Mouse (Mus musculus): Measurements from ENCODE around the gene Tmtc2. TPM values are rescaled to one million over a fixed set of nuclear protein-coding genes. Genes with fewer than 3 reads are reported as not detected.
"Not testable (repeated sequence)": the region's sequence is repeated elsewhere in the genome, so short reads cannot be mapped to it uniquely, and the experiment has no call there.

Tmtc2 gene
- polyA plus RNA-seq, 1 experiment: 0.97 TPM

- Histone ChIP-seq H3K4me2 (ENCODE audit: low read depth) (no peak overlapping the region), H3K27me3 (ENCODE audit: control insufficient read depth, insufficient read depth, insufficient read length) (no peaks in the 10 kb centered on the region), H3K4me3 (no peak overlapping the region), H3K36me3 (ENCODE audit: control insufficient read depth, insufficient read depth) (no peaks in the 10 kb centered on the region), H3ac (ENCODE audit: control insufficient read depth, insufficient read length) (no peak overlapping the region), H3K79me2 (ENCODE audit: control insufficient read depth, insufficient read depth) (no peaks in the 10 kb centered on the region)
- TF ChIP-seq CEBPB (IDR thresholded peaks at IDR 0.05; ENCODE audit: insufficient read depth, poor library complexity, severe bottlenecking) (no peak), POLR2AphosphoS2 (IDR thresholded peaks at IDR 0.05; ENCODE audit: insufficient read length, low read depth) (no peak), MYOD1 (IDR thresholded peaks at IDR 0.05; ENCODE audit: control insufficient read depth in 1 of 3, insufficient read length in 2 of 3, low read depth in 2 of 3) (no peak), POLR2A (IDR thresholded peaks at IDR 0.05; ENCODE audit: insufficient read length, low read depth) (no peak), SRF (IDR thresholded peaks at IDR 0.05; ENCODE audit: control insufficient read depth, insufficient read length, low read depth) (no peak), TCF12 (IDR thresholded peaks at IDR 0.05; ENCODE audit: insufficient read depth, poor library complexity, severe bottlenecking) (no peak), USF1 (IDR thresholded peaks at IDR 0.05; ENCODE audit: low read depth) (no peak), TCF3 (IDR thresholded peaks at IDR 0.05; ENCODE audit: insufficient read length, low read depth) (no peak), MYOG (IDR thresholded peaks at IDR 0.05; ENCODE audit: control insufficient read depth in 1 of 3, insufficient read depth in 1 of 3, insufficient read length in 2 of 3, low read depth in 2 of 3) (no peak), MAX (IDR thresholded peaks at IDR 0.05; ENCODE audit: low read depth) (no peak), REST (IDR thresholded peaks at IDR 0.05; ENCODE audit: insufficient read depth, insufficient read length) (no peak), E2F4 (IDR thresholded peaks at IDR 0.05; ENCODE audit: insufficient read depth) (no peak)
Observed at GRCm38 (mm10) chr10:105260053-105260452, 314.2 kb downstream of the Tmtc2 start.

DNA sequence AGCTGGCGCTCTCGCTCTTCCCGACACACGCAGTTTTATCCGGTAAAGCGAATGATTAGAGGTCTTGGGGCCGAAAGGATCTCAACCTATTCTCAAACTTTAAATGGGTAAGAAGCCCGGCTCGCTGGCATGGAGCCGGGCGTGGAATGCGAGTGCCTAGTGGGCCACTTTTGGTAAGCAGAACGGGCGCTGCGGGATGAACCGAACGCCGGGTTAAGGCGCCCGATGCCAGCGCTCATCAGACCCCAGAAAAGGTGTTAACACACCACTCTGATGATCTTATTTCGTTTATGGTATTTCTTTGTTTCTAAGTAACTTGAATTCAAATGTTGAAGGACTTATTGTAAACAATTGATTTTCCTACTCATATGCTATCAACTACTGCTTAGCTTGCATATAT is 336.0 kb downstream of the Tmtc2 start:
- H3K4me2 ChIP-seq (ENCODE audit: low read depth); H3K36me3 ChIP-seq (ENCODE audit: control insufficient read depth, insufficient read depth); H3K79me2 ChIP-seq (ENCODE audit: control insufficient read depth, insufficient read depth); H3K27me3 ChIP-seq (ENCODE audit: control insufficient read depth, insufficient read depth, insufficient read length); H3K4me3 ChIP-seq; H3ac ChIP-seq (ENCODE audit: control insufficient read depth, insufficient read length): not testable (repeated sequence)

DNA sequence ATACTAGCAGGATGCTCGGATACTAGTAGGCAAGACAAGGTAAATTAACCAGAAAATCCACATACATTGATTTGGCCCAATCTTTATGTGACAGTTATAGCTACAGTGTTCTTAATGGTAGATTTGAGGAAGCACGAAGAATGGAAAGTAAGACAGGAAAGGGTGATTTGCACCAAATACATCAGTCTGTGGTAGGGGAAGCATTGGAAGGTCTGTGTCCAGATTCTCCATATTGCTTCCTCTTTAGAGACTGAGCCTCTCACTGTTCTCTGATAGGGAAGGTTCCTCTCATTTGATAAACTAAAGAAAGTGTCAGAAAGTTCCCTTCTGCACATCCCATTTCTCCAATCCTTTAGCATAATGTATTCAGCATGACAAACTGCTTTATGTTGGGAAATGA is 341.4 kb downstream of the Tmtc2 start:
- no peaks in the 10 kb centered on the region for H3K27me3 ChIP-seq (ENCODE audit: control insufficient read depth, insufficient read depth, insufficient read length)
- H3K4me2 ChIP-seq (ENCODE audit: low read depth): no peak overlapping the region
- H3K36me3 ChIP-seq (ENCODE audit: control insufficient read depth, insufficient read depth): no peaks in the 10 kb centered on the region
- no peaks in the 10 kb centered on the region for H3K79me2 ChIP-seq (ENCODE audit: control insufficient read depth, insufficient read depth)
- no peak overlapping the region for H3K4me3 ChIP-seq
- TF ChIP-seq REST (IDR thresholded peaks at IDR 0.05; ENCODE audit: insufficient read depth, insufficient read length): no peak
- TF ChIP-seq POLR2A (IDR thresholded peaks at IDR 0.05; ENCODE audit: insufficient read length, low read depth): no peak
- no peak for TF ChIP-seq TCF3 (IDR thresholded peaks at IDR 0.05; ENCODE audit: insufficient read length, low read depth)
- TF ChIP-seq POLR2AphosphoS2 (IDR thresholded peaks at IDR 0.05; ENCODE audit: insufficient read length, low read depth): no peak
- no peak for TF ChIP-seq MYOG (IDR thresholded peaks at IDR 0.05; ENCODE audit: control insufficient read depth in 1 of 3, insufficient read depth in 1 of 3, insufficient read length in 2 of 3, low read depth in 2 of 3)
- no peak for TF ChIP-seq SRF (IDR thresholded peaks at IDR 0.05; ENCODE audit: control insufficient read depth, insufficient read length, low read depth)
- TF ChIP-seq CEBPB (IDR thresholded peaks at IDR 0.05; ENCODE audit: insufficient read depth, poor library complexity, severe bottlenecking): no peak
- no peak for TF ChIP-seq TCF12 (IDR thresholded peaks at IDR 0.05; ENCODE audit: insufficient read depth, poor library complexity, severe bottlenecking)
- TF ChIP-seq E2F4 (IDR thresholded peaks at IDR 0.05; ENCODE audit: insufficient read depth): no peak
- no peak for TF ChIP-seq MYOD1 (IDR thresholded peaks at IDR 0.05; ENCODE audit: control insufficient read depth in 1 of 3, insufficient read length in 2 of 3, low read depth in 2 of 3)
- TF ChIP-seq USF1 (IDR thresholded peaks at IDR 0.05; ENCODE audit: low read depth): no peak
- TF ChIP-seq MAX (IDR thresholded peaks at IDR 0.05; ENCODE audit: low read depth): no peak
- H3ac ChIP-seq (ENCODE audit: control insufficient read depth, insufficient read length): no peak overlapping the region

DNA sequence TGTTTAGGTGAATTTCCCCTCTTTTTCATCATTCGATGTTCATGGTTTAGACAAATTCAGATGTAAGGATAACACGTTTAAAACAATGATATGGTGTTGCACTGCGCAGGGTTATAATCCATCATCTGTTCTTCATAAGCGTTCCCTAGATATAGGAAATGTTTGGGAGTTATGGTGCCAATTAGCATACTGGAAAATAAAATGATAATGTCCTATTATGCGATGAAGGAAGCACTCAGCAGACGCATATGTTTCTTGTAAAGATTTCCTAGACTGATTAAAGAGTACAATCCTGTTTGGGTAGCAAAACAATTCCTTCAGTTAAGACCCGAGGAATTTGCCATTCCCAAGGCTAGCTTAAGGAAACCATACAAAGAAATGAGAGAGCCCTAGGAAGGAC is 343.8 kb downstream of the Tmtc2 start:
- Histone ChIP-seq H3K4me2 (ENCODE audit: low read depth) (no peak overlapping the region), H3K79me2 (ENCODE audit: control insufficient read depth, insufficient read depth) (no peaks in the 10 kb centered on the region)
- TF ChIP-seq MYOG (IDR thresholded peaks at IDR 0.05; ENCODE audit: control insufficient read depth in 1 of 3, insufficient read depth in 1 of 3, insufficient read length in 2 of 3, low read depth in 2 of 3) (no peak), POLR2A (IDR thresholded peaks at IDR 0.05; ENCODE audit: insufficient read length, low read depth) (no peak), TCF12 (IDR thresholded peaks at IDR 0.05; ENCODE audit: insufficient read depth, poor library complexity, severe bottlenecking) (no peak), E2F4 (IDR thresholded peaks at IDR 0.05; ENCODE audit: insufficient read depth) (no peak), POLR2AphosphoS2 (IDR thresholded peaks at IDR 0.05; ENCODE audit: insufficient read length, low read depth) (no peak)

DNA sequence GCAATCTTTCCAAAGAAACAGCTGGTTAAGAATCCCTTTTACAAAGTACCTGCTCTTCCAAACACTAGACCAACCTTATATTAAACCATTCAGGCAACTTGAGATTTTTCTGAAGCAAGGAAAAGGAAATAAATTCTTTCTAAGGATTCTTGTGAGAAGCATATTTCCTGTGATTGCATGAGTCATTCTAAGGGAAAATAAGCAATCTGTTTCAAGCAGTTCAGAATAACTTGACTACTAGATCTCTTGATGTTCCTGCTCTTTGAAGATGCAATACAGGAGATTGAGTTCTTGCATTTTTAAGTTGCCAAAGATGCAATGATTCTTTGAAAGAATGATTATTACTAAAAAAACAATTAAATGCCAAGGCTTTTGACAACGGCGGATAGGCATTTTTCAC is 345.6 kb downstream of the Tmtc2 start:
- TF ChIP-seq REST (IDR thresholded peaks at IDR 0.05; ENCODE audit: insufficient read depth, insufficient read length) (no peak), MYOG (IDR thresholded peaks at IDR 0.05; ENCODE audit: control insufficient read depth in 1 of 3, insufficient read depth in 1 of 3, insufficient read length in 2 of 3, low read depth in 2 of 3) (no peak), E2F4 (IDR thresholded peaks at IDR 0.05; ENCODE audit: insufficient read depth) (no peak), POLR2AphosphoS2 (IDR thresholded peaks at IDR 0.05; ENCODE audit: insufficient read length, low read depth) (no peak), TCF12 (IDR thresholded peaks at IDR 0.05; ENCODE audit: insufficient read depth, poor library complexity, severe bottlenecking) (no peak), MYOD1 (IDR thresholded peaks at IDR 0.05; ENCODE audit: control insufficient read depth in 1 of 3, insufficient read length in 2 of 3, low read depth in 2 of 3) (no peak)
- H3K36me3 ChIP-seq (ENCODE audit: control insufficient read depth, insufficient read depth): no peaks in the 10 kb centered on the region
- H3K4me3 ChIP-seq: no peak overlapping the region

More for the DNA sequence above, 343.8 kb downstream of the Tmtc2 start:
- no peaks in the 10 kb centered on the region for H3K36me3 ChIP-seq (ENCODE audit: control insufficient read depth, insufficient read depth)
- H3ac ChIP-seq (ENCODE audit: control insufficient read depth, insufficient read length): no peak overlapping the region
- no peak overlapping the region for H3K4me3 ChIP-seq
- no peaks in the 10 kb centered on the region for H3K27me3 ChIP-seq (ENCODE audit: control insufficient read depth, insufficient read depth, insufficient read length)

More for the DNA sequence above, 345.6 kb downstream of the Tmtc2 start:
- Histone ChIP-seq H3K27me3 (ENCODE audit: control insufficient read depth, insufficient read depth, insufficient read length) (no peaks in the 10 kb centered on the region), H3K4me2 (ENCODE audit: low read depth) (no peak overlapping the region), H3K79me2 (ENCODE audit: control insufficient read depth, insufficient read depth) (no peaks in the 10 kb centered on the region), H3ac (ENCODE audit: control insufficient read depth, insufficient read length) (no peak overlapping the region)
